Mouse (Mus musculus) G1E (cell line): ENCODE data around the gene Lgmn.

Source experiments
- CTCF ChIP-seq: IDR thresholded peaks from 2 replicates; pipeline ENCODE4 v1.5.1; 2012; ENCODE audit warnings: low read depth, low read length, inconsistent platforms, mixed read lengths
- GATA1 ChIP-seq: IDR thresholded peaks from 2 replicates; pipeline ENCODE4 v1.6.1; 2012; ENCODE audit warnings: borderline replicate concordance, low read length, inconsistent platforms, mixed read lengths
- GATA2 ChIP-seq: IDR thresholded peaks from 2 replicates; pipeline ENCODE4 v1.6.1; 2012; ENCODE audit warnings: low read depth, low read length, inconsistent platforms, borderline replicate concordance
- POLR2AphosphoS5 ChIP-seq: IDR thresholded peaks from 2 replicates; pipeline ENCODE4 v1.6.1; 2012; ENCODE audit warnings: low read depth, low read length, inconsistent platforms; ENCODE audit not compliant: insufficient replicate concordance
- TAL1 ChIP-seq: conservative IDR thresholded peaks from 2 replicates; pipeline ENCODE4 v1.6.1; 2012; ENCODE audit warnings: low read depth, low read length, inconsistent platforms, mixed read lengths

GRCm38 (mm10) chr12:102429656-102430055 is 10.0 kb downstream of the Lgmn start:
- TF ChIP-seq CTCF (no peak), GATA1 (no peak), TAL1 (no peak), POLR2AphosphoS5 (no peak), GATA2 (no peak)
